Mouse (Mus musculus): Measurements from ENCODE around the gene Daam1. TPM values are rescaled to one million over a fixed set of nuclear protein-coding genes. Genes with fewer than 3 reads are reported as not detected.

Daam1 gene
- polyA plus RNA-seq, 1 experiment from 2014 or later, result 19.9 TPM

DNA sequence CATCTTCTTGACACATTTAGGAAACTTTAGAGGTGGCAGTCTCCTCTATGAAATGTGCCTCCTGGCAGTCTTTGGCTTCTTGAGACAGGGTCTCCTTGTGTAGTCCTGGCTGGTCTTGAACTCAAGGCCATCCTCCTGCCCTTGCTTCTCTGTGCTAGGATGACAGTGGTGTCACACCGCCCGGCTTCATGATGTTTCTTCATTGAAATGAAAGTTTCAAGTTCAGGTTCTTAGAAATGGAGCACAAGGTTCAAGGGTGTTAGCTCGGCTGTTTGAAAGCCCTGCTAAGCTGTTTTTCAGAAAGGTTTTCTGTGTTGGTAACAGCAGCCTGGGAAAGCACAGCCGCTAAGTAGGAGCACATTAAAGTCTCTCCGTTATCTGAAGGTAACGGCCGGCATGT lies 18.2 kb downstream of the Daam1 start:
- H3K4me1 ChIP-seq (ENCODE audit: control insufficient read depth, insufficient read depth, low read length), result peaks cover 2% of the 10 kb centered on the region; the same call in 1 of the 2 replicates
- H3K4me2 ChIP-seq, result no peak overlapping the region
- no peak overlapping the region for H3K9ac ChIP-seq (ENCODE audit: low read length)
- H3K36me3 ChIP-seq (ENCODE audit: control insufficient read depth, insufficient read depth, low read length), result no peaks in the 10 kb centered on the region
- ATAC-seq (ENCODE audit: low FRiP score) (no peak), DNase-seq (ENCODE audit: low spot score, missing footprints) (no peak)
- H3K27me3 ChIP-seq (ENCODE audit: control insufficient read depth, insufficient read depth, low read length), result no peaks in the 10 kb centered on the region
- H3K27ac ChIP-seq (ENCODE audit: low read depth, low read length), result no peak overlapping the region
- no peaks in the 10 kb centered on the region for H3K9me3 ChIP-seq (ENCODE audit: control insufficient read depth, low read length)
- WGBS, result 95% methylated on average over 7 of the region's 7 CpGs
- H3K4me3 ChIP-seq (ENCODE audit: low read depth, low read length), result no peak overlapping the region

- Histone ChIP-seq H3K4me3 (ENCODE audit: low read depth, low read length) (no peak overlapping the region), H3K36me3 (ENCODE audit: control insufficient read depth, insufficient read depth, low read length) (no peaks in the 10 kb centered on the region), H3K4me1 (ENCODE audit: control insufficient read depth, insufficient read depth, low read length) (peaks cover 2% of the 10 kb centered on the region; the same call in 1 of the 2 replicates), H3K9me3 (ENCODE audit: control insufficient read depth, low read length) (no peaks in the 10 kb centered on the region), H3K9ac (ENCODE audit: low read length) (no peak overlapping the region), H3K27ac (ENCODE audit: low read depth, low read length) (no peak overlapping the region), H3K4me2 (no peak overlapping the region), H3K27me3 (ENCODE audit: control insufficient read depth, insufficient read depth, low read length) (no peaks in the 10 kb centered on the region)
- DNase-seq (ENCODE audit: low spot score, missing footprints), result no peak
- no peak for ATAC-seq (ENCODE audit: low FRiP score)
- WGBS, result 90% methylated on average over 5 of the region's 5 CpGs
These were observed 19.3 kb downstream of the Daam1 start for GRCm38 (mm10) chr12:71850135-71850534.

- H3K4me1 ChIP-seq (ENCODE audit: control insufficient read depth, insufficient read depth, low read length), result peaks cover 12% of the 10 kb centered on the region
- H3K9ac ChIP-seq (ENCODE audit: low read length), result no peak overlapping the region
- 55% methylated on average over 7 of the region's 7 CpGs for WGBS
- DNase-seq (ENCODE audit: low spot score, missing footprints) (no peak), ATAC-seq (ENCODE audit: low FRiP score) (no peak)
- H3K4me2 ChIP-seq, result no peak overlapping the region
- no peaks in the 10 kb centered on the region for H3K27me3 ChIP-seq (ENCODE audit: control insufficient read depth, insufficient read depth, low read length)
- no peaks in the 10 kb centered on the region for H3K36me3 ChIP-seq (ENCODE audit: control insufficient read depth, insufficient read depth, low read length)
- no peak overlapping the region for H3K4me3 ChIP-seq (ENCODE audit: low read depth, low read length)
- H3K27ac ChIP-seq (ENCODE audit: low read depth, low read length), result no peak overlapping the region
- H3K9me3 ChIP-seq (ENCODE audit: control insufficient read depth, low read length), result no peaks in the 10 kb centered on the region
These were observed 21.8 kb downstream of the Daam1 start for GRCm38 (mm10) chr12:71852678-71853077.

GRCm38 (mm10) chr12:71853694-71854093 lies 22.8 kb downstream of the Daam1 start:
- no peak overlapping the region for H3K27ac ChIP-seq (ENCODE audit: low read depth, low read length)
- DNase-seq (ENCODE audit: low spot score, missing footprints) (no peak), ATAC-seq (ENCODE audit: low FRiP score) (no peak)
- no peak overlapping the region for H3K9ac ChIP-seq (ENCODE audit: low read length)
- no peak overlapping the region for H3K4me3 ChIP-seq (ENCODE audit: low read depth, low read length)
- no peak overlapping the region for H3K4me2 ChIP-seq
- H3K27me3 ChIP-seq (ENCODE audit: control insufficient read depth, insufficient read depth, low read length), result no peaks in the 10 kb centered on the region
- WGBS, result 87% methylated on average over 3 of the region's 3 CpGs
- peaks cover 12% of the 10 kb centered on the region for H3K4me1 ChIP-seq (ENCODE audit: control insufficient read depth, insufficient read depth, low read length)
- H3K9me3 ChIP-seq (ENCODE audit: control insufficient read depth, low read length), result no peaks in the 10 kb centered on the region
- H3K36me3 ChIP-seq (ENCODE audit: control insufficient read depth, insufficient read depth, low read length), result no peaks in the 10 kb centered on the region

GRCm38 (mm10) chr12:71854191-71854590 lies 23.3 kb downstream of the Daam1 start:
- Histone ChIP-seq H3K36me3 (ENCODE audit: control insufficient read depth, insufficient read depth, low read length) (no peaks in the 10 kb centered on the region), H3K9me3 (ENCODE audit: control insufficient read depth, low read length) (no peaks in the 10 kb centered on the region), H3K27ac (ENCODE audit: low read depth, low read length) (no peak overlapping the region), H3K9ac (ENCODE audit: low read length) (no peak overlapping the region), H3K4me3 (ENCODE audit: low read depth, low read length) (no peak overlapping the region), H3K4me1 (ENCODE audit: control insufficient read depth, insufficient read depth, low read length) (peaks cover 12% of the 10 kb centered on the region), H3K4me2 (no peak overlapping the region), H3K27me3 (ENCODE audit: control insufficient read depth, insufficient read depth, low read length) (no peaks in the 10 kb centered on the region)
- DNase-seq (ENCODE audit: low spot score, missing footprints) (no peak), ATAC-seq (ENCODE audit: low FRiP score) (no peak)
- 81% methylated on average over 6 of the region's 6 CpGs for WGBS

DNA sequence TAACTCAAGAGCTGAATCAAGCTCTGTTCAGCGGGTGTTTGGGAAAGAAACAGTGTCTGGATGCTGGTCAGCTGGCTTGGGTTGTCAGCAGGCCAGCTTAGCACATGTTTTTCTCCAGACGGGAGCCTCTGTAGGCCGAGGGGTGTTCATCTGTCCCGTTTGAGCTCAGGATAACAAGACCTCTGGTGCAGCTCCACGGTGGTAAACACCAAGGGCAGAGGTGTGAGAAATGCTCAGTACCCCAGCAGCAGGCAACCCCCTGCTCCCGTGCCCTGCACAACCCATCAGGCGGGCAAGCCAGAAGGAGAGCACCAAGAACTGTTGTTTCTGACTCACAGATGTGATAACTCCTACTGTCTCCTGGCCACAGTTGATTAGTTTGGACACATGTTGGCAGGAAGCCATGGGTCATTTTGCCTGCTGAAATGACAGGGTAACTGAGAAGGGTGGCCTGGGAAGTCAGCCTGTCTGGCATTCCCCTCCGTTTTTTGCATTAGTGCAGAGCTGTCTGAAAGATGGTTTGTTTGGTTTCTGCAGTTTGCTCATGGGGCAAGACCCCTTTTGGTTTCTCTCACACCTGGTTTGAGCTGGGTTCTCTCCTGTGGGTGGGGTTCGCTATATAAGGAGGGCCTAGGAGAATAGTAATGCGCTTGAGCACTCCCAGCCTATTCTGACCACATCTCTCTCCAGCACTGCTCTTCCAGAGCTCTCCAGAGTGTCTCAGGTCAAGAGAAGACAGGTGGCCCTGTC lies 25.0 kb downstream of the Daam1 start:
- no peak for DNase-seq (ENCODE audit: low spot score, missing footprints)
- no peak overlapping the region for H3K4me3 ChIP-seq (ENCODE audit: low read depth, low read length)
- ATAC-seq (ENCODE audit: low FRiP score), result peak; percentile 30; the same call in 1 of the 2 replicates
- no peaks in the 10 kb centered on the region for H3K27me3 ChIP-seq (ENCODE audit: control insufficient read depth, insufficient read depth, low read length)
- H3K4me1 ChIP-seq (ENCODE audit: control insufficient read depth, insufficient read depth, low read length), result peaks cover 12% of the 10 kb centered on the region
- H3K27ac ChIP-seq (ENCODE audit: low read depth, low read length), result no peak overlapping the region
- no peaks in the 10 kb centered on the region for H3K36me3 ChIP-seq (ENCODE audit: control insufficient read depth, insufficient read depth, low read length)
- 67% methylated on average over 10 of the region's 10 CpGs for WGBS
- H3K9ac ChIP-seq (ENCODE audit: low read length), result no peak overlapping the region
- no peaks in the 10 kb centered on the region for H3K9me3 ChIP-seq (ENCODE audit: control insufficient read depth, low read length)
- H3K4me2 ChIP-seq, result no peak overlapping the region

GRCm38 (mm10) chr12:71856480-71856754 lies 25.5 kb downstream of the Daam1 start:
- DNase-seq (ENCODE audit: low spot score, missing footprints) (no peak), ATAC-seq (ENCODE audit: low FRiP score) (no peak)
- no peaks in the 10 kb centered on the region for H3K9me3 ChIP-seq (ENCODE audit: control insufficient read depth, low read length)
- H3K4me3 ChIP-seq (ENCODE audit: low read depth, low read length), result no peak overlapping the region
- H3K9ac ChIP-seq (ENCODE audit: low read length), result no peak overlapping the region
- H3K27ac ChIP-seq (ENCODE audit: low read depth, low read length), result no peak overlapping the region
- H3K27me3 ChIP-seq (ENCODE audit: control insufficient read depth, insufficient read depth, low read length), result no peaks in the 10 kb centered on the region
- peaks cover 12% of the 10 kb centered on the region for H3K4me1 ChIP-seq (ENCODE audit: control insufficient read depth, insufficient read depth, low read length)
- H3K4me2 ChIP-seq, result no peak overlapping the region
- H3K36me3 ChIP-seq (ENCODE audit: control insufficient read depth, insufficient read depth, low read length), result no peaks in the 10 kb centered on the region

GRCm38 (mm10) chr12:71859096-71859495 lies 28.2 kb downstream of the Daam1 start:
- WGBS, result 86% methylated on average over 5 of the region's 5 CpGs
- H3K9me3 ChIP-seq (ENCODE audit: control insufficient read depth, low read length), result no peaks in the 10 kb centered on the region
- no peak for DNase-seq (ENCODE audit: low spot score, missing footprints)

DNA sequence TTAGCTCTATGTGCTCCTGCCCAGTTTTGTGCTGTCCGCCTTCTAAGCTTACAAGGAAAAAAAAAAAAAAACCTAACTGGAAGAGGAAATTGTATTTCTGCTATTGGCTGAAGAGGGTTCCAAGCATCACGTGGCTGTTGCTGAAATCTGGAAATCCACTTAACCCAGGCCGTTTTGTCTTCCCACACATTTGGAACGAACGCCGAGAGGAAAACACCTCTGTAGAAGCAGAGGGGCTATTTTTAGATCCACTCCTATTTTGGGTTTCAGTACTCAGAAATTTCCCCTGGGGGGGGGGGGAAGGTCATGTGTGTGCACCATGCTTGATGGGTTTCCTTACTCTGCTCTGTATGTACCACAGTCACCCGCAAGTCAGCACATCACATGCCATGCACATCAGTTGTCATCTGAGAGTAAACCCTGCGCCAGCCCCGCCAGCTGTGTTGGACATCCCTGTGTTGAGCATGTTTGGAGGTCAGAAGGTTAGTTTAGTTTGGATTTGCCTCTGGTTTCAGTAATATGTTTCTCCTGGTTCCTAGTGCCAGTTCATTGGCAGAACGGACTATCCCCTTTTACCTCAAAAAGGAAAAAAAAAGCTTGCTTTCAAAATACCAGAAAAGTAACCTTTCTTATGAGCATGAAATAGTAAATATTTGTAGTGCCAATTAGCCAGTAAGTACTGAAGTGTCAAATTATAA lies 33.1 kb downstream of the Daam1 start:
- H3K27me3 ChIP-seq (ENCODE audit: control insufficient read depth, insufficient read depth, low read length), result no peaks in the 10 kb centered on the region
- no peak overlapping the region for H3K4me3 ChIP-seq (ENCODE audit: low read depth, low read length)
- H3K36me3 ChIP-seq (ENCODE audit: control insufficient read depth, insufficient read depth, low read length), result no peaks in the 10 kb centered on the region
- H3K27ac ChIP-seq (ENCODE audit: low read depth, low read length), result no peak overlapping the region
- H3K9ac ChIP-seq (ENCODE audit: low read length), result no peak overlapping the region
- H3K9me3 ChIP-seq (ENCODE audit: control insufficient read depth, low read length), result no peaks in the 10 kb centered on the region
- ATAC-seq (ENCODE audit: low FRiP score), result no peak
- H3K4me2 ChIP-seq, result no peak overlapping the region
- WGBS, result 80% methylated on average over 10 of the region's 10 CpGs
- no peaks in the 10 kb centered on the region; the same call in 1 of the 2 replicates for H3K4me1 ChIP-seq (ENCODE audit: control insufficient read depth, insufficient read depth, low read length)
- DNase-seq (ENCODE audit: low spot score, missing footprints), result no peak

More at GRCm38 (mm10) chr12:71859096-71859495, 28.2 kb downstream of the Daam1 start:
- H3K27me3 ChIP-seq (ENCODE audit: control insufficient read depth, insufficient read depth, low read length), result no peaks in the 10 kb centered on the region
- no peak overlapping the region for H3K4me2 ChIP-seq
- no peak overlapping the region for H3K4me3 ChIP-seq (ENCODE audit: low read depth, low read length)
- no peak overlapping the region for H3K9ac ChIP-seq (ENCODE audit: low read length)
- H3K27ac ChIP-seq (ENCODE audit: low read depth, low read length), result no peak overlapping the region
- peaks cover 10% of the 10 kb centered on the region for H3K4me1 ChIP-seq (ENCODE audit: control insufficient read depth, insufficient read depth, low read length)
- ATAC-seq (ENCODE audit: low FRiP score), result no peak
- no peaks in the 10 kb centered on the region for H3K36me3 ChIP-seq (ENCODE audit: control insufficient read depth, insufficient read depth, low read length)

Measured in midbrain, embryonic 11.5 days (tissue).